Mouse (Mus musculus) spleen, adult 2 months (tissue): Measurements from ENCODE around the gene Rps27l.

Experiments used
- CTCF ChIP-seq: fragments of 200-500 bp; IDR thresholded peaks from 2 replicates; pipeline ENCODE4 v1.5.1; 2011; ENCODE audit warnings: mild to moderate bottlenecking, inconsistent platforms; ENCODE audit not compliant: insufficient read depth, insufficient read length, insufficient replicate concordance; ENCODE audit errors: extremely low read depth
- POLR2A ChIP-seq: fragments of 200-500 bp; IDR thresholded peaks from 2 replicates; pipeline ENCODE4 v1.6.1; 2011; ENCODE audit warnings: low read depth, low read length, inconsistent platforms

DNA sequence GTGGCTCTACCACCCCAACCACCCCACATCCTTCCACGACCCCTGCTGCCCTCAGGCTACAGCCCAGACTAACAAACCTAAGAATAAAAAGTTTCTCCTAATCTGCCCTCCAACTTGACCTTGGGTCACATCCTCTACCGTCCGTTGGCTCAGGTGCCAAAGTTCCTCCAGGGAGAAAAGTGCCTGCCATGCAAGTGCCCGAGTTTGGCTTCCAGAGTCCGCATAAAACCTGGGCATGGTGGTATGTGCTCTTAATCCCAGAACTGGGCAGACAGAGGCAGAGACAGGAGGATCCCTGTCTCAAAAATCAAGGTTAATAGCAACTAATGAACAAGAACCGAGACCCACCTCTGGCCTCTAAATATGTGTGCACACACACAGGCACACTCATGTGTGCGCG lies 38.8 kb upstream of the Rps27l start:
- no peak for TF ChIP-seq CTCF
- TF ChIP-seq POLR2A = no peak
